Mouse (Mus musculus): ENCODE results near the gene Lurap1.

- no peak for TF ChIP-seq POLR2A (IDR thresholded peaks at IDR 0.05; ENCODE audit: low read depth, low read length)
- no peak for TF ChIP-seq CTCF (IDR thresholded peaks at IDR 0.05; ENCODE audit: extremely low read depth, insufficient read depth, insufficient read length, insufficient replicate concordance)
Observed at GRCm38 (mm10) chr4:116165708-116166407, 14.7 kb upstream of the Lurap1 start.
